Mouse (Mus musculus): ENCODE data around the gene Pi4ka. TPM values are rescaled to one million over a fixed set of nuclear protein-coding genes. Genes with fewer than 3 reads are reported as not detected.

The Pi4ka gene
- polyA plus RNA-seq, 1 experiment from 2014 or later = 12.9 TPM

DNA sequence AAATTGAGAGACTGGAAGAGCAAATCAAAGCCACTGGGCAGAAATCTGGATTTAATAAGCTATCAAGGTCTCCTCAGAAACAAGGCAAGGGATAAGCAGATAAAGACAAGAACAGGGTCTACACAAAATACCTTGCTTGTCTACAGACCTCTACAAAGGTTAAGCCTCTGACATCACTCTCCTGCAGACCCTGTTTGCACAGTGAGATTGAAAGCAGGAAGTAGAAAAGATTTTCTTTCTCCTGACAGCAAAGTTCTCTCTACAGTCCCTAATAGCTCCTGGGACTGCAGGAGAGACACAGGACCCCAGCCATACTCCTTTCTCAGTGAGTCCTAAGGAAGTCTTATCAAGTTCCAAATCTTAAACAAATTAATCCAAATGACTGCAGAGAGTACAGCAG is 71.5 kb downstream of the Pi4ka start:
- H3K27me3 ChIP-seq = no peaks in the 10 kb centered on the region
- no peak overlapping the region for H3K27ac ChIP-seq
- no peaks in the 10 kb centered on the region for H3K9me3 ChIP-seq (replicated peaks)
- DNase-seq (no peak), ATAC-seq (ENCODE audit: low read depth) (no peak)
- H3K4me2 ChIP-seq = no peak overlapping the region
- H3K36me3 ChIP-seq = peaks cover 22% of the 10 kb centered on the region
- H3K9ac ChIP-seq = no peak overlapping the region
- peaks cover 20% of the 10 kb centered on the region for H3K4me1 ChIP-seq (replicated peaks)
- H3K4me3 ChIP-seq (replicated peaks) = no peak overlapping the region

GRCm38 (mm10) chr16:17331855-17332254 is 74.3 kb downstream of the Pi4ka start:
- H3K36me3 ChIP-seq = peaks cover 11% of the 10 kb centered on the region
- H3K4me2 ChIP-seq = peak overlapping the region; percentile 21; the same call in 1 of the 2 replicates
- WGBS (ENCODE audit: insufficient replicate concordance) = 70% methylated on average over 5 of the region's 5 CpGs
- H3K27ac ChIP-seq = no peak overlapping the region
- H3K27me3 ChIP-seq = no peaks in the 10 kb centered on the region
- ATAC-seq (ENCODE audit: low read depth) (no peak), DNase-seq (no peak)
- H3K9me3 ChIP-seq (replicated peaks) = no peaks in the 10 kb centered on the region
- H3K9ac ChIP-seq = no peak overlapping the region
- peak overlapping the region; percentile 41 for H3K4me3 ChIP-seq (replicated peaks)
- H3K4me1 ChIP-seq (replicated peaks) = peaks cover 16% of the 10 kb centered on the region

GRCm38 (mm10) chr16:17331116-17331515 is 75.0 kb downstream of the Pi4ka start, which contains the start of gene Serpind1:
TSS of gene Serpind1 (plus strand) at chr16:17331371.
- Histone ChIP-seq H3K4me3 (replicated peaks) (peak within 1 kb of the TSS; percentile 41), H3K36me3 (peaks cover 7% of the 10 kb centered on the region), H3K27me3 (no peaks in the 10 kb centered on the region), H3K27ac (peak within 1 kb of the TSS; percentile 68), H3K9ac (no peak within 1 kb of the TSS), H3K4me1 (replicated peaks) (peaks cover 10% of the 10 kb centered on the region; the same call in 1 of the 2 replicates), H3K4me2 (peak within 1 kb of the TSS; percentile 25), H3K9me3 (replicated peaks) (no peaks in the 10 kb centered on the region)
- ATAC-seq (ENCODE audit: low read depth) (peak; percentile 67), DNase-seq (no peak)
- 63% methylated on average over 2 of the region's 2 CpGs for WGBS (ENCODE audit: insufficient replicate concordance)

DNA sequence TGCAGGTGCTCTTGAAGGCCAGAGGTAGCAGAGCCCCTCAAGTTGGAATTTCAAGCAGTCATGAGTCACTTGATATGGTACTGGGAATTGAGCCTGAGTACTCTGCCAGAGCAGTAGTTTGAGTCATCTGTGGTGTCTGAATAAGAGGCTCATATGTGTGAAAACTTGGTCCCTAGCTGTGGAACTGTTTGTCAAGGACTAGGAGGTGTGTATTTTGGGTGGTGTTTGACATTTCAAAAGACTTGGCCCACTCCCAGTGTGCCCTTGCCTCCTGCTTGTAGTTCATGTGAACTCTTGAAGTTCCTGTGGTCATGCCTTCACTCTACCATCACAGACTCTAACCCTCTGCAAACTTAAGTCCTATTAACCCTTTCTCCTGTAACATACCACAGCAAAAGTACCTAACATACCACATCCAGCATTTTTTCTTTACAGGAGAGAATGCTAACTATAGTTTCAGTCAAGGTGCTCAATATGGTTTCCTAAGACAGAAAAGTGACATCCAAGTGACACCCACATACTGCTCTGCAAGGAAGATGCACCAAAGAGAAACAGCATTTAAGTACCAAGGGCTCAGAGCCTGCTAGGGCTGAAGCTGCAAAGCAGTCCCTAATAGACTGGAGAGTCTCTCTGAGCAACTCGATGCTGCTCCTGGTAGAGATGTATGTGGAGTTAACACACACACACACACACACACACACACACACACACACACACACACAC is 76.1 kb downstream of the Pi4ka start:
- Histone ChIP-seq H3K9me3 (replicated peaks) (no peaks in the 10 kb centered on the region), H3K4me3 (replicated peaks) (no peak overlapping the region), H3K9ac (no peak overlapping the region), H3K27ac (no peak overlapping the region), H3K4me1 (replicated peaks) (peaks cover 4% of the 10 kb centered on the region; the same call in 1 of the 2 replicates), H3K36me3 (peaks cover 11% of the 10 kb centered on the region; the same call in 1 of the 2 replicates), H3K27me3 (no peaks in the 10 kb centered on the region), H3K4me2 (no peak overlapping the region)
- DNase-seq = no peak
- ATAC-seq (ENCODE audit: low read depth) = no peak
- WGBS (ENCODE audit: insufficient replicate concordance) = 73% methylated on average over 1 of the region's 1 CpGs

- no peak for ATAC-seq (ENCODE audit: low read depth)
- DNase-seq = no peak
- Histone ChIP-seq H3K4me3 (replicated peaks) (no peak overlapping the region), H3K4me2 (no peak overlapping the region), H3K27ac (no peak overlapping the region), H3K9ac (no peak overlapping the region), H3K4me1 (replicated peaks) (no peaks in the 10 kb centered on the region), H3K9me3 (replicated peaks) (no peaks in the 10 kb centered on the region), H3K36me3 (peaks cover 21% of the 10 kb centered on the region; the same call in 1 of the 2 replicates), H3K27me3 (no peaks in the 10 kb centered on the region)
- WGBS (ENCODE audit: insufficient replicate concordance) = 78% methylated on average over 2 of the region's 2 CpGs
Measured at GRCm38 (mm10) chr16:17326064-17326463, 80.0 kb downstream of the Pi4ka start.

DNA sequence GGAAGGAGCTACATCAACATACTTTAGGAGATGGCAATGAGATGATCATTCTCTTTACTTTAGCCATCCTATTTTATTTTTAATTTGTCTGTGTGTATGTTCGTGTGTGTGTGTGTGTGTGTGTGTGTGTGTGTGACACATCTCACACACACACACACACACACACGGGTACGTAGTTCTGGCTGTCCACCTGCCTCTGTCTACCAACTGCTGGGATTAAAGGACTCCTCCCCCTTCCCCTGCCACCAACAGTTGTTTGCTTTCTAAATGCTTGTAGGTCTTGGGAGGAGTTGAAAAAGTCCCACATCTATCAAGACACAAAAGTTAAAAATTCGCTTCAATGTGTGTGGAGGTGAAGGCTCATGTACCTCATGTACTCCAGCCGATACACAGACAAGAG is 81.4 kb downstream of the Pi4ka start:
- Histone ChIP-seq H3K36me3 (peaks cover 21% of the 10 kb centered on the region; the same call in 1 of the 2 replicates), H3K9me3 (replicated peaks) (no peaks in the 10 kb centered on the region), H3K4me1 (replicated peaks) (no peaks in the 10 kb centered on the region), H3K27ac (no peak overlapping the region), H3K4me3 (replicated peaks) (no peak overlapping the region), H3K4me2 (no peak overlapping the region), H3K27me3 (no peaks in the 10 kb centered on the region), H3K9ac (no peak overlapping the region)
- 74% methylated on average over 5 of the region's 5 CpGs for WGBS (ENCODE audit: insufficient replicate concordance)
- ATAC-seq (ENCODE audit: low read depth) (no peak), DNase-seq (no peak)

DNA sequence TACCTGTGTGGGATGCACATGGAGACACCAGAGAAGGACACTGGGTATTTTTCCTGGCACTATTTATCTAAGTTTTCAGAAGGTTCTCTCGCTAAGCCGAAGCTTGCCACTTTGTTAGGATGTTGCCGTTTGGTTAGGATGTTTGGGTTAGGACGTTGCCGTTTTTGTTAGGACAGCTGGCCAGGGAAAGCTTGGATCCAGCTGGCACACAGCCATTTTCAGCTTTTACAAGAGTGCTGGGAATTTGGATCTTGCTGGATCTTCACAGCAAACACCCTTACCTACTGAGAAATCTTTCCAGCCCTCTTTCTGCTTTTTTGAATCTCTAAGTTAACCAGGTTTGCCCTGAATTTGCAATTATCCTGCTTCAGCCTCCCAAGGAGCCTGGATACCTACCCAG is 84.6 kb downstream of the Pi4ka start:
- Histone ChIP-seq H3K4me1 (replicated peaks) (no peaks in the 10 kb centered on the region), H3K36me3 (peaks cover 40% of the 10 kb centered on the region), H3K27ac (no peak overlapping the region), H3K4me3 (replicated peaks) (no peak overlapping the region), H3K9ac (no peak overlapping the region), H3K4me2 (no peak overlapping the region), H3K9me3 (replicated peaks) (no peaks in the 10 kb centered on the region), H3K27me3 (no peaks in the 10 kb centered on the region)
- WGBS (ENCODE audit: insufficient replicate concordance) = 83% methylated on average over 5 of the region's 5 CpGs
- DNase-seq = no peak
- no peak for ATAC-seq (ENCODE audit: low read depth)

GRCm38 (mm10) chr16:17316554-17316953 is 89.6 kb downstream of the Pi4ka start:
- Histone ChIP-seq H3K4me3 (replicated peaks) (no peak overlapping the region), H3K9me3 (replicated peaks) (no peaks in the 10 kb centered on the region), H3K4me2 (no peak overlapping the region), H3K27ac (no peak overlapping the region), H3K9ac (no peak overlapping the region), H3K36me3 (peaks cover 39% of the 10 kb centered on the region), H3K27me3 (no peaks in the 10 kb centered on the region), H3K4me1 (replicated peaks) (no peaks in the 10 kb centered on the region)
- ATAC-seq (ENCODE audit: low read depth) (no peak), DNase-seq (no peak)
- WGBS (ENCODE audit: insufficient replicate concordance) = 73% methylated on average over 7 of the region's 7 CpGs

GRCm38 (mm10) chr16:17312531-17312930 is 93.6 kb downstream of the Pi4ka start:
- no peak overlapping the region for H3K27ac ChIP-seq
- no peaks in the 10 kb centered on the region for H3K9me3 ChIP-seq (replicated peaks)
- ATAC-seq (ENCODE audit: low read depth) (no peak), DNase-seq (no peak)
- H3K4me2 ChIP-seq = no peak overlapping the region
- WGBS (ENCODE audit: insufficient replicate concordance) = 85% methylated on average over 5 of the region's 5 CpGs
- H3K9ac ChIP-seq = no peak overlapping the region
- H3K36me3 ChIP-seq = peaks cover 40% of the 10 kb centered on the region
- no peaks in the 10 kb centered on the region for H3K27me3 ChIP-seq
- no peak overlapping the region for H3K4me3 ChIP-seq (replicated peaks)
- no peaks in the 10 kb centered on the region for H3K4me1 ChIP-seq (replicated peaks)

DNA sequence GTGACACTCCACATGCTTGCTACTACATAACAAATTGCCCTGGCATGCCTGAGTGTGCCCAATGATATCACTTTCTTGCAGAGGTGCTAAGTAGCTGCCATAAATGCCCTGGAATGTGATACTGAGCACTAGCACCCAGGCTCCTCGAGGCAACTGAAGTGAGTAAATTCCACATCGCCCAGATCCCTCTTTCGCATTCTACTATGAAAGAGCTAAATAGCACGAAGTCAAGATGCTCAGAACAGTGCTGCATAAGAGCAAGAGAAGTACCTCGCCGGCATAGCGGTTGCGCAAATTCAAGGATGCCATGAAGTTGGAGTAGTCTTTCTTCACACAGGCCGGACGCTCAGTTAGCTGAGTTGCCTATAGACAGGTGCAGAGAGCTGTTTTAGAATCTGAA is 97.1 kb downstream of the Pi4ka start:
- no peak overlapping the region for H3K9ac ChIP-seq
- WGBS (ENCODE audit: insufficient replicate concordance) = 86% methylated on average over 10 of the region's 10 CpGs
- no peak overlapping the region for H3K4me2 ChIP-seq
- H3K27ac ChIP-seq = no peak overlapping the region
- no peaks in the 10 kb centered on the region for H3K4me1 ChIP-seq (replicated peaks)
- peaks cover 29% of the 10 kb centered on the region for H3K36me3 ChIP-seq
- DNase-seq = no peak
- H3K9me3 ChIP-seq (replicated peaks) = no peaks in the 10 kb centered on the region
- no peak for ATAC-seq (ENCODE audit: low read depth)
- H3K27me3 ChIP-seq = no peaks in the 10 kb centered on the region
- H3K4me3 ChIP-seq (replicated peaks) = no peak overlapping the region

GRCm38 (mm10) chr16:17307461-17307860 is 98.7 kb downstream of the Pi4ka start:
- no peak overlapping the region for H3K27ac ChIP-seq
- no peak overlapping the region for H3K4me3 ChIP-seq (replicated peaks)
- 74% methylated on average over 5 of the region's 5 CpGs for whole genome bisulfite sequencing (ENCODE audit: insufficient replicate concordance)
- peaks cover 32% of the 10 kb centered on the region for H3K36me3 ChIP-seq
- ATAC-seq (ENCODE audit: low read depth) = no peak
- no peaks in the 10 kb centered on the region for H3K9me3 ChIP-seq (replicated peaks)
- no peaks in the 10 kb centered on the region for H3K27me3 ChIP-seq
- no peaks in the 10 kb centered on the region for H3K4me1 ChIP-seq (replicated peaks)
- no peak for DNase-seq
- H3K4me2 ChIP-seq = no peak overlapping the region
- no peak overlapping the region for H3K9ac ChIP-seq
